Mouse (Mus musculus) embryonic facial prominence, embryonic 10.5 days (tissue): ENCODE results near the gene Ift81. TPM values are rescaled to one million over a fixed set of nuclear protein-coding genes. Genes with fewer than 3 reads are reported as not detected.

ENCODE experiments used
- DNase-seq: peaks from one replicate; pipeline ENCODE4 v3.0.0-alpha.2; 2017; ENCODE audit warnings: low spot score
- H3K27ac ChIP-seq: fragments of 300-500 bp; sonication (generic); replicated peaks from 2 replicates; pipeline ENCODE4 v1.5.1; 2016; ENCODE audit warnings: mild to moderate bottlenecking
- H3K27me3 ChIP-seq: fragments of 300-500 bp; sonication (generic); replicated peaks from 2 replicates; pipeline ENCODE4 v1.6.1; 2016; ENCODE audit warnings: low read depth, mild to moderate bottlenecking; ENCODE audit not compliant: poor library complexity, severe bottlenecking
- H3K36me3 ChIP-seq: fragments of 300-500 bp; sonication (generic); replicated peaks from 2 replicates; pipeline ENCODE4 v1.6.1; 2016; ENCODE audit warnings: mild to moderate bottlenecking, moderate library complexity
- H3K4me1 ChIP-seq: fragments of 300-500 bp; sonication (generic); 2 replicates; pipeline ENCODE4 v1.6.1; 2016
- H3K4me3 ChIP-seq: fragments of 300-500 bp; sonication (generic); 2 replicates; pipeline ENCODE4 v1.5.1; 2016; ENCODE audit warnings: mild to moderate bottlenecking, moderate library complexity
- H3K9me3 ChIP-seq: fragments of 300-500 bp; sonication (generic); 2 replicates; pipeline ENCODE4 v1.6.1; 2016; ENCODE audit warnings: mild to moderate bottlenecking
- WGBS: fragments of 180-500 bp; shearing (Covaris S2); methylation state at CpG from one replicate; pipeline ENCODE4 v1.1.7; 2016; 5-methylcytosine and 5-hydroxymethylcytosine counted together
- polyA plus RNA-seq: library from polyadenylated mRNA; unstranded; fragments of >200 nt; fragmentation: Nextera tagmentation; extraction: Ambion mirVana; gene quantifications from 2 replicates; pipeline ENCODE4 v1.2.1, GENCODE M21; 2016

The Ift81 gene
- polyA plus RNA-seq, 1 experiment from 2014 or later: 50.2 TPM

DNA sequence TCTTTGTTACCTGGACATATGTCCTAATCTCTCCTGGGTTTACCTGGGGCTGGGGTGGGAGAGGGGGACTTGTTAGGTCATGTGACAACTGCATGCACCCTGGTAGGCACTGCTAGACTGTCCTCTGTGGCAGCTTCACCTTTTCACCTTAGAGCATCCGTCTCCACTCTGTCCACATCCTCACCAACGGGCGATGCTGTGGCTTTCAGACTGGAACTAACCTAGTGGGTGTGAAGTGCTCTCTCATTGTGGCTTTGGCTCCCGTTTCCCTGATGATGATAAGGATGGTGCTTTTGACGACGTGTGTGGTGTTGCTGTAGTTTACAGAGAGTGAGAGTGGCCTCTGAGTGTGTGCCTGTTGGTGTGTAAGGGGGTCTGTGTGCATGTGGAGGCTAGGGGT lies 31.0 kb upstream of the Ift81 start:
- Histone ChIP-seq H3K4me3 (no peak overlapping the region), H3K36me3 (no peaks in the 10 kb centered on the region; the same call in 1 of the 2 replicates), H3K27me3 (0 out of 2 replicates have a peak, but pooled peaks cover 3% of the 10 kb centered on the region), H3K4me1 (peaks cover 6% of the 10 kb centered on the region), H3K9me3 (no peaks in the 10 kb centered on the region), H3K27ac (no peak overlapping the region)
- DNase-seq: no peak
- WGBS: 90% methylated on average over 6 of the region's 6 CpGs

DNA sequence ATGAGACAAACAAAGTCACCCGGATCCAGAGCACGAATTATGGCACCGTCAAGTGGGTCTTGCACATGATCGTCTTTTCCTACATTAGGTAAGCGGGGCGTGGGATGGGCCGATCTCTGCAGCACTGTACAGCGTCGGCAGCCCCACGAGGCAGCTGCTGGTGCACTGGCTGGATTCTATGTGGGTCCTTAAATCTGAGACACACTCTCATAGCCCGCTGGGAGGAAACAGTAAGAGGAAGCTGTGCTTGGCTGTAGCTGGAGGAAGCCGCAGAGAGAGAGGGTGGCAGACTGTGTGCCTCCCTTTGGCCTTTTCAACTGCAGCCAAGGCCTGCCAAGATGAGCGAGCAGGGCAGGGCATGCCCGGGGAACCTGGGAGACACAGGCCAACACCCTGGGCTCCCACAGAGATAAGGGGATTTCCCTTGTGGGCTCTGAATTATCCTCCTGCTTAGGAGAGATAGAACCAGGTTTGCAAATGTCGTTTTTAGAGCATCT lies 29.8 kb upstream of the Ift81 start:
- Histone ChIP-seq H3K27ac (no peak overlapping the region), H3K36me3 (no peaks in the 10 kb centered on the region; the same call in 1 of the 2 replicates), H3K4me3 (no peak overlapping the region), H3K27me3 (no peaks in the 10 kb centered on the region), H3K9me3 (no peaks in the 10 kb centered on the region), H3K4me1 (peaks cover 6% of the 10 kb centered on the region)
- 83% methylated on average over 15 of the region's 15 CpGs for WGBS
- no peak for DNase-seq

DNA sequence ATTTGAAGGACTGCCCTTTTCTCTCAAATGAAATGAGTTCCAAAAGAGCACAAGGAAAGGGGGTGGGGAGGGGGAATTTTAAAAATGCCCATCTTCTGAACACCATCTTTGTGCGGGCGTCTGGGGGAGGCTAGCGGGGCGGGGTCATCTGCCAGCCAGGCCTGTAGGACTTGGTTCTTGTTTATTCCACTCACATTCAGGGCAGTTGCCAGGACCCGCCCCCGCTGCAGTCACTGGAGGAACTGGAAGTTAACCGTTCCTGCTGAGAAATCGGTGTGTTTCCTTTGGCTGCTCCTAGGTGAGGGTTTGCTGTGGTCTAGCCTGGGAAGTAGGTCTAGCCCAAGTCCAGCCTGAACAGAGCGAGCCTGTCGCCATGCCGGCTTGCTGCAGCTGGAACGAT lies 29.4 kb upstream of the Ift81 start, which contains the start of gene P2rx7:
Gene P2rx7, plus strand, starts transcription at position 211 of the 400 bp plus-strand sequence.
- Histone ChIP-seq H3K4me3 (no peak within 1 kb of the TSS), H3K9me3 (no peaks in the 10 kb centered on the region), H3K27ac (no peak within 1 kb of the TSS), H3K4me1 (peaks cover 6% of the 10 kb centered on the region), H3K27me3 (no peaks in the 10 kb centered on the region), H3K36me3 (no peaks in the 10 kb centered on the region; the same call in 1 of the 2 replicates)
- no peak for DNase-seq
- 76% methylated on average over 12 of the region's 12 CpGs for WGBS

DNA sequence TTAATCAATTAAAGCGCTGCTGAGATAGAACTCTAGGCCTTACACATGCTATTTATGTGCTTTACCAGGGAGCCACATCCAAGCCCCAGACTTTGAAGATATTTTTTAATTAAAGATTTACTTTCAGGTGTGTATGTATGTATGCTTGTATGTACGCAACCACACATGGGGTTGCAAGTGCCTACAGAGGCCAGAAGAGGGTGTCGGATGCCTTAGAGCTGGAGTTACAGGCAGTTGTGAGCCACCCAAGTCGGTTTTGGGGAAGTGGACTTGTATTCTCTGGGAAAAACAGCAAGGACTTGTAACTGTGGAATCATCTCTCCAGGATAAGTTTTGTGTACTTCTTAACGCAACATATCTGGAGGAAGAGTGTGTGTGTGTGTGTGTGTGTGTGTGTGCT lies 25.7 kb upstream of the Ift81 start:
- H3K36me3 ChIP-seq: no peaks in the 10 kb centered on the region
- WGBS: 89% methylated on average over 5 of the region's 5 CpGs
- H3K9me3 ChIP-seq: no peaks in the 10 kb centered on the region

DNA sequence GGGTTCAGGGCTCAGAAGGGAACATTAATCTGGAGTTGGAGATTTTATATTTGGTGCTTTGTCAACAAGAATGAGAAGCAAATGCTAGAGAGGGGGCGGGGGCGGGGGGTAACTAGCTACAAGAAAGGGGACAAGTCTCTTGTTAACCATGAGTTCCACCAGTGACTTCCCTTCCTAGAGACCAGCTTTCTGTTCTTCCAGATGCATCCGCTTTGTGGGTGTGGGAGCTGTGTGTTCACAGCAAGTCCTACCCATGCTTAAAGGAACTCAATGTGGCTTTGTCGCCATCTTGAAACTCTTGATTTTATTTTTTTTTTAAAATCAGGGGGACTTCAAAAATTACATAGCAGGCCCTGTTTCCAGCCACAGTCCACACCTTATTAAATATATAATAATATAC lies 25.2 kb upstream of the Ift81 start:
- H3K4me3 ChIP-seq: no peak overlapping the region
- no peaks in the 10 kb centered on the region for H3K36me3 ChIP-seq
- H3K27me3 ChIP-seq: no peaks in the 10 kb centered on the region
- no peak for DNase-seq
- H3K9me3 ChIP-seq: no peaks in the 10 kb centered on the region
- no peak overlapping the region for H3K27ac ChIP-seq
- 97% methylated on average over 4 of the region's 4 CpGs for WGBS
- H3K4me1 ChIP-seq: peaks cover 14% of the 10 kb centered on the region

More for the DNA sequence above, 25.7 kb upstream of the Ift81 start:
- peaks cover 14% of the 10 kb centered on the region for H3K4me1 ChIP-seq
- no peak overlapping the region for H3K4me3 ChIP-seq
- H3K27me3 ChIP-seq: no peaks in the 10 kb centered on the region
- no peak overlapping the region for H3K27ac ChIP-seq
- no peak for DNase-seq

DNA sequence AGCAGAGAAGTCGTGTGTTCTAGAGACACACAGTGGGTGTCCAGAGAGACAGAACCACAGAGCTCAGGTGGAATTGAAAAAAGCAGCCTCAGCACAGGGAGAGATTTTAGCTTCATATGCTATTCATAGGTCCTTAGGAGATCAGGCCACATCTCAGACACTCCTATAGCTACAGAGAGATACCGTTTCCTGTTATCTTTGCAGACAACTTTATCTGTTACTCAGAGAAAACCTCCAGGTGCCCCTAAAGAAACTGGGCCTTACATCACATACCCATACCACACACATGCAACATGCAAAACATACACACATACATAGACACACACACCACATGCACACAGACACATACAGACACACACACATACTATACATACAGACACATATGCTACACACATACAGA lies 24.0 kb upstream of the Ift81 start:
- Histone ChIP-seq H3K36me3 (no peaks in the 10 kb centered on the region), H3K27me3 (no peaks in the 10 kb centered on the region), H3K4me1 (0 out of 2 replicates have a peak, but pooled peaks cover 9% of the 10 kb centered on the region), H3K27ac (no peak overlapping the region), H3K4me3 (no peak overlapping the region), H3K9me3 (no peaks in the 10 kb centered on the region)
- no peak for DNase-seq
- 89% methylated on average over 2 of the region's 2 CpGs for WGBS

DNA sequence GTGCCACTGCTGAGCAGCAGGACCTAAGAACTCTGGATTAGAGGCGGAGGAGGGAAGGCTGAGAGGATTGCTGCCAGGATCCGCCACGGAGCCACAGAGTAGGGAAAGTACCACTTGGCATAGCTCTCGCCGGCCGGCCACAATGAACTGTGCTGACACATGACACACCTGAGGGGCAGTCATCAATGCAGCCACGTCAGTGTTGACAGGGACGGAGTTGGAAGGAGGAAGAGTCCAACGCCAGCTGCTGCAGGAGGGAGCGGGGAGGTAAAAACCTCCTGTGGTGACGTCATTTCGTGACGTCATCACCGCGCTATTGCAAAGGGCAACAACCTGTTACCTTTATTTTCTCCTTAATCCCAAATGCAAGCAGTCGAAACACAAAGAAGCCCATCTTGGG lies 22.6 kb upstream of the Ift81 start:
- Histone ChIP-seq H3K27ac (no peak overlapping the region), H3K4me3 (peak overlapping the region; percentile 38), H3K4me1 (0 out of 2 replicates have a peak, but pooled peaks cover 9% of the 10 kb centered on the region), H3K9me3 (no peaks in the 10 kb centered on the region), H3K27me3 (no peaks in the 10 kb centered on the region), H3K36me3 (no peaks in the 10 kb centered on the region)
- 39% methylated on average over 16 of the region's 16 CpGs for WGBS
- no peak for DNase-seq

DNA sequence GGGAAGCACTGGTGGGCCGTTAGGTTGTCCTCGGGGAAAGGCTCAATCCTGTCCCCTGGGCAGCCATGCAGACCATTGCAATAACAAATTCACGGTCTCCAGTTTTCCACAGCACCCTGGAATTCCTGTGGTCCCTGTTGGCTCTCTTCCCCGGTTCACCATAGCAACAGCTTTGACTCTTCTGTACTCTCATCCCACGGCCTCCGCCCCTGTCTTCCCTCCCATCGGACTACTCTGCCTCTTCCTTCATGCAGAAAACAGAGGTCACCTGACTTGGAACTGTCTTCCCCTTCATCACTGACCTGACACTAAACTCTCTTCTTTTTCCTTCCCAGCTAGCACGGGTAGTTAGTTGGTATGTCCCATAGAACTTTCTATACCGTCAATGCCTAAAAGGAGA lies 22.0 kb upstream of the Ift81 start:
- 87% methylated on average over 9 of the region's 9 CpGs for WGBS
- H3K36me3 ChIP-seq: no peaks in the 10 kb centered on the region
- no peak overlapping the region for H3K4me3 ChIP-seq
- no peaks in the 10 kb centered on the region for H3K27me3 ChIP-seq
- no peaks in the 10 kb centered on the region for H3K9me3 ChIP-seq
- no peak overlapping the region for H3K27ac ChIP-seq
- H3K4me1 ChIP-seq: 0 out of 2 replicates have a peak, but pooled peaks cover 9% of the 10 kb centered on the region
- no peak for DNase-seq

DNA sequence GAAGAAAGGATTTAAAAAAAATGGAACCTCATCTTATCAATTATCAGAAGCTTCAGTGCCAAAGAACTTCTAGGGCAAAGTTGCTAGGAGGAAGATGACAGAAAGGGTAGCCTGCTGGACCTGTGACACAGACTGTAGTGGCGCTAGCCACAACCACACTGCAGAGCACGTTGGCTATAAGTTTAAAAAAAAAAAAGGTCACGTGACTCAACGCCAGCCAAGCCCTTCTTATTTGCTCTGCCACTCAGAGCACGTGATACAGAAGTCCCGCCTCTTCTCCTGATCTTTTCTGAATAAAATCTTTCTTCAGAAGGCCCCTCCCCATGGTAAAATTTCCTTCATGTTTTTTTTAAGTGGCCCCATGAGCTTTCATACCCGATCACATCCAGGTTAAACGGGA lies 20.9 kb upstream of the Ift81 start:
- DNase-seq: no peak

DNA sequence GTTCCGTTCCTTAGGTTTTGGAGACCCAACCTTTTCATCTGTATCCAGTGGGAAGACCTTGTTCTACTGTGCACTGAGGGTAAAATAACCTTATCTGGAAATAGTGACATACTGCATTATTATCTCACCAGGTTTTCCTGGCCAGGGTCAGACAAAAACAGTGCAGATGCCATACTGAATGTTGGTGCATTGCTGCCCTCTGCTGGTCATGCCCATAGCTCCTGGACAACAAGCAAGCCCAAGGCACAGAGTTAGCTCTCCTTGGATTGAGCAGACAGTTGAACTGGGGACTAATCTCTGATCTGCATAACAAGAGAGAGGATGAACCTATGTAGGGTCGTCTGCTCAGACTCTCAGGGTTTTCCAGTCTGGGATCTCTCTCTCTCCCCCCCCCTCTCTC lies 12.9 kb upstream of the Ift81 start:
- H3K27ac ChIP-seq: peak overlapping the region; percentile 12; the same call in 1 of the 2 replicates
- H3K9me3 ChIP-seq: no peaks in the 10 kb centered on the region
- no peaks in the 10 kb centered on the region for H3K27me3 ChIP-seq
- peak; percentile 87 for DNase-seq
- H3K4me1 ChIP-seq: peaks cover 15% of the 10 kb centered on the region
- no peaks in the 10 kb centered on the region for H3K36me3 ChIP-seq
- H3K4me3 ChIP-seq: no peak overlapping the region
- 39% methylated on average over 2 of the region's 2 CpGs for WGBS

More for the DNA sequence above, 20.9 kb upstream of the Ift81 start:
- Histone ChIP-seq H3K27me3 (no peaks in the 10 kb centered on the region), H3K9me3 (no peaks in the 10 kb centered on the region), H3K4me1 (0 out of 2 replicates have a peak, but pooled peaks cover 9% of the 10 kb centered on the region), H3K27ac (no peak overlapping the region), H3K4me3 (no peak overlapping the region), H3K36me3 (no peaks in the 10 kb centered on the region)
- WGBS: 84% methylated on average over 8 of the region's 8 CpGs

DNA sequence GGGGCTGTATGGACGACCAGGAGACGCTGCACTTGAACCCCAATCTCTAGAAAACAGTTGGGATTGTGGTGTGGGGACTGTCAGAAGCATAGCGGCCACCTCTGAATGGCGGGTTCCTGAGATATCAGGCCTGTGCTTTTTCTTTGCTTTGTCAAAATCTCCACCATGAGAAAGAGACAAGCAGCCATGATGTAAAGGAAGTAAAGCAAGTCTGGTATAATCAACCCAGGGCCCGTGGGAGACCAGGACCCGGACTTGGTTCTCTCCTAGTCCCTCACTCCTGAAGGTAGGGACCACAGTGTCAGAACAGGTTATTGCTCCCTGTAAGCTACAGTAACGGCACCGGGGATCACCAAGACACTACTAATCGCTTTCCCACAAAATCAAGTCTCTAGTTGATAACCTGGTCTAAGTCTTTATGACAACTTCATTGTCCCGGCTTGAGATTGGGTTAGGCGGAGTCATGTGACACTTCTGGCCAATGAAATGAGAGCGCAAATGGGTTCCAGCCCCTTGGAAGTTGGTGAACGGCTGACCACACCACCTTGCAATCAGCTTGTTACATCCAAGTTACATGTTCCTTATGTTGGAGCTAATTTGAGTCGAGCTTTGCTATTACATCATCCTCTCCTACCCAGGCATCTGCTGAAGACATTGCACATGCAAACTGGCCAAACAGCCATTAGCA lies 11.4 kb upstream of the Ift81 start:
- Histone ChIP-seq H3K27me3 (no peaks in the 10 kb centered on the region), H3K4me3 (no peak overlapping the region), H3K36me3 (no peaks in the 10 kb centered on the region), H3K4me1 (peaks cover 30% of the 10 kb centered on the region), H3K27ac (no peak overlapping the region), H3K9me3 (no peaks in the 10 kb centered on the region)
- DNase-seq: no peak
- 88% methylated on average over 14 of the region's 14 CpGs for WGBS

DNA sequence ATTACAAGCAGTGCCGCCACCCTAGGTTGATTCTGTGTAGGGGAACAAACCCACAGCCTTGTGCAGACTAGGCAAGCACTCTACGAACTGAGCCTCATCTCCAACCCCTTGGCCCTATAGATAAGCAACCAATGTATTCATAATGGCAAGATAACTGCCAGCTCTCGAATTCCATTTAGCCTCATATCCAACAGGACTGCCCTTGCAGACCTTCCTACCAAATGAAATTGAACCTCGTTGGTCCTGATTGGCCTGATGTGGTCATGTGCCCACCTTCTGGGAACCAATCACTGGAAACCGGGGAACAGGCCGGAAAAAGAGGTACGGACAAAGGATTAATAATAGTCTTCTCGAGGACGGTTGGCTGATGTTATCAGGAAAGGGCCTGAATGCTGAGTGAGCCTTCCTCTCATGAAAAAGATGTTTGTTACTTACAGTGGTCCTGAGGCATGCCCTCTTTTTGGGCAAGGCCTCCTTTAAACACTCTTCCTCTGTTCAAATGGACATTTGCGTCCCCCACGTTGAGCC lies 10.7 kb upstream of the Ift81 start:
- H3K27me3 ChIP-seq: no peaks in the 10 kb centered on the region
- no peaks in the 10 kb centered on the region for H3K9me3 ChIP-seq
- 92% methylated on average over 11 of the region's 11 CpGs for WGBS
- H3K36me3 ChIP-seq: no peaks in the 10 kb centered on the region
- no peak for DNase-seq
- H3K27ac ChIP-seq: no peak overlapping the region
- H3K4me1 ChIP-seq: peaks cover 33% of the 10 kb centered on the region
- no peak overlapping the region for H3K4me3 ChIP-seq

DNA sequence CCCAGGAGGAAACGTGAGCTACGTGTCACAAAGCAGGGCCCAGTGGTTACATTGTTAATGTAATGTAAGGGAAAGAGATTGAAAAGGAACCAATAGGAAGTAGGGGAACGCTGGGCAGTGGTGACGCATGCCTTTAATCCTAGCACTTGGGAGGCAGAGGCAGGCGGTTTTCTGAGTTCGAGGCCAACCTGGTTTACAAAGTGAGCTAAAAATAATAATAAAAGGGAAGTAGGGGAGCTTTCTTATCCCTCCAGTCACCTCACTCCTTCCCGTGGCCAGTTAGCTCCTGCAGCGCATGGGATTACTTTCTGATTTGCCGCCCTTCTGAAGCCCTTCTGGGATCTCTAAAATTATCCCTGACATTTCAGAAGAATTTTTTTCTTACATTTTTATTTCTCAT lies 9.5 kb upstream of the Ift81 start:
- Histone ChIP-seq H3K9me3 (no peaks in the 10 kb centered on the region), H3K4me1 (peaks cover 33% of the 10 kb centered on the region), H3K27me3 (no peaks in the 10 kb centered on the region), H3K4me3 (no peak overlapping the region), H3K36me3 (no peaks in the 10 kb centered on the region), H3K27ac (peak overlapping the region; percentile 69; the same call in 1 of the 2 replicates)
- WGBS: 88% methylated on average over 9 of the region's 9 CpGs
- no peak for DNase-seq
